Mouse (Mus musculus) telencephalon, adult 2 months (tissue): Measurements from ENCODE around the gene Nmnat2.

Experiments used
- DNase-seq: peaks from one replicate; pipeline ENCODE4 v3.0.0-alpha.2; 2011; ENCODE audit warnings: low read depth, low spot score

Gene Nmnat2

DNA sequence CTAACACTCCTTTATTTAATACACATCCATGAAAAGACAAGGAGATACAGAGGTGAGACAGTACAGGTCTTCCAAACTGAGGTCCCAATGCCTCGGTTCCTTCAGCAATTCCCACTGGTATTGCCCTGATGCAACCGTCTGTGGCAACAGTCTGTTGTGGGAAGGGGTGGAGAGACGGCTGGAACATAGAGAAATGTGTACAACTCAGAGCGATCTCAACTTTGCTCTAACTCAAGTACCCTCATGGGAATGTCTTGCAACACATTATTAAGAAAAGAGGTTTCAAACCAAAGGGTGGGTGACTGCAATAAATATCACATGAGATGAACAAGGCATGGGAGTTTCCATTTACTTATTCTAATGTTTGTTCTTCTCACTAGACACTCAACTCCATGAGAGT is 168.0 kb downstream of the Nmnat2 start:
- no peak for DNase-seq

DNA sequence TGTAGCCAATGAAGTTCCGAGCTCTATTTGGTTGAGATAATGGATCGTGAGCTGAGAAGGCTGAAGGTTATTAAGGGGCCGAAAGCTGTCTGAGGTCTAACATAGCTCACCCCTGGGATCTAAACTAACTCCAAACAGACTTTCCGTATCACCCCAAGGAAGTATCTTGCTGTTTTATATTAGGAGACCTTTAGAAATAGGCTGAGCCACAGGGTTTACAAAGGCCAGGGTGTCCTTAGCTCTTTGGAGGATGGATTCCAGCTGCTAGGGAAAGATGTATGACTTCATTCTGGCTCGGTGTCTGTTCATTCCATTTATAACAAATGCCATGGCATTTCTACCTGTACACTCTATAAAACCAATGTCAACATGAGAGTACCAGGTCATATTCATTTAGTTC is 169.7 kb downstream of the Nmnat2 start:
- no peak for DNase-seq

DNA sequence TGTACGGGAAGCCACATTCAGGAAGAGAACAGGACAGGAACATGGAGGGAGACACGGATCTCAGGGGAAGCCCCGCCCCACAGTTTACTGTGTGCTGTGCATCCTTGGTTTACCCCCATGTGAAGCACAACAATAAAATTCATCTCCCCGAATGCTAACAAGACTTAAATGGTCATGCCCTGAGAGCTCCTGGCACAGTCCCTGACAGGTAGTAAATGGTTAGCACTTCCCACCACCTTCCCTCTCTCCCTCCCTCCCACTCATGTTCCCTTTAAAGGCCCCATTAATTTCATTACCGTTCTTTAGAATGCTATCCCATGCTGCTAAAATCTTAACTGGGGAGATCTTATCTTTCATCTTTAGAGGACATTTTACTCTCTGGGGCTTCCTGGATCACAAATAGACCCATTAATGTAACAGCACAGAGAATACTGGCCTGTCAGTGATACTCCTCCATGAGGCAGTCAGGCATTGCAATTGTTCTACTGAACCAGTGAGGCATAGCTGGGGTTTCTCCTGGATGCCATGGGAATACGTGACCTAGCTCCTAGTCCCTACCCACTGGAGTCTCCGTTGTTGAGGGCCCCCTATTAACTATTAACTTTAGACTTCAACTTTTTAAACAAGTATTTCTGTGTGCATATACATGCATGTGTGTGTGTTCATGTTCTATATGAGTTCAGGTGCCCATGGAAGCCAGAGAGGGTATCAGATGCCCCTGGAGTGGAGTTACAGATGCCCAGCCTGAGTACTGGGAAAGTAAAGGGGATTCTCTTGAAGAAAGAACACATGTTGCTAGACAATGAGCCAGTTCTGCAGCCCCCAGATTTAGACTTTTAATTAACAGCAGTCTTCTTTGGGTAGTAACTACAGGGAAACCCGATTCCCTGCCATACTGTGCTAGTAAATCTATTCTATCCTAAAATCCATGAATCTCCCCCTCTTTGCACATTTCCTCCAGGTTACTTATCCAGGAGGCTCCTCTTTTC is 170.8 kb downstream of the Nmnat2 start:
- no peak for DNase-seq

DNA sequence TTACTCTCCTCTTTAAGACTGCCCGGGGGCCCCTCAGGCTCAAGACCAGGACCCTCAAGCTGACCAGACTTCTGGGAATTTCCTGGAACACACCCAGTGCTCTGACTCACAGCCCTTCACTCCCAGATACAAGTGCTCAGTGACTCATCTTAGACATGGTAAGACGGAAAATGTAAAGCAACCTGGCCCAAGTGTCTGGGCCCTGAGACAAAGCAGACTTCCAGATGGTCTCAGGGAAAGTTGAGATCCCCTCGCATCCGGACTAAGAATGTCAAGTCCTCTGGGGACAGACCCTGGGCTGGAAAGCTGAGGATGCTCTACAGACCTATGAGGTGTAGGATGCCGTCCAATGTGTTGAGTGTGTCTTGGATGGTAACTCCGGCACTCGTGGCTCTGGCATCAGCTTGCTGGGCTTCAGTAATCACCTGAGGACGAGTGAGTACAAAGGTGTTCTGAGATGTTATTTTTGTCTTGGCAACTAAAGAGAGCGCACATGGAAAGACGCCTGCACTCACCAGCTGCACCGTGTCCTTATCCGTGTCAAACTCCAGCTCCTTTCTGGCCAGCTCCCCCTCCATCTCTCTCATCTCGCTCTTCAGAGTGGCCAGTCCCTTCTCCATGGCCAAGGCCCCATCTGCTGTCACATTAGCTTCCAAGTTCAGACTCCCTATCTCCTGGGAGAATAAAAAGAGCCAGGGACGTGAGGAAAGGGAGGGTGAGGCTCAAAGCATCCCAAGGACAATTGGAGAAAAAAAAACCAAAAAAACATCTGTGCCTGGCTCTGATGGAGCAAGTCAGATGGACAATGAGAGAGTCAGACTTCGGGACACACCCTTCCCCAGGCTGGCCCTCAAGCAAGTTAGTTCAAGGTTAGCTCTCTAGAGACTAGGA is 171.9 kb downstream of the Nmnat2 start:
- DNase-seq = no peak

DNA sequence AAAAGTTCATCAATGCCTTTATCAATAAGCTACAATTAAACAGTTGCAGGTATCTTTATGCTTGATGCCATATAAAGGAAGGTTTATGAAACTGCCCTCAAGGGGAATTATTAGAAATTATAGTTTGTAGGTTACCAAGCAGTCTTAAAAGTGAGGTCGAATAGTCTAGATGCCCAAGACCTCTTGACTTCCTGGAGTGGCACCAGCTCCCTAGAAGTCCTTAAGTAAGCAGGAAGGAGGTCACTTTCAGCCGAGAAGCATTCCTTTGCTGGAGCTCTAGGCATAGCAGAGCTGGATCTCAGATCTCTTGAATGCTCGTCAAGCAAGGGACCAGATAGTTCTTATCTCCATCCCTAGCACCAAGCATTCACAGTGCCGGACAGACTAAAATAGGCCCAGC is 172.8 kb downstream of the Nmnat2 start:
- no peak for DNase-seq

DNA sequence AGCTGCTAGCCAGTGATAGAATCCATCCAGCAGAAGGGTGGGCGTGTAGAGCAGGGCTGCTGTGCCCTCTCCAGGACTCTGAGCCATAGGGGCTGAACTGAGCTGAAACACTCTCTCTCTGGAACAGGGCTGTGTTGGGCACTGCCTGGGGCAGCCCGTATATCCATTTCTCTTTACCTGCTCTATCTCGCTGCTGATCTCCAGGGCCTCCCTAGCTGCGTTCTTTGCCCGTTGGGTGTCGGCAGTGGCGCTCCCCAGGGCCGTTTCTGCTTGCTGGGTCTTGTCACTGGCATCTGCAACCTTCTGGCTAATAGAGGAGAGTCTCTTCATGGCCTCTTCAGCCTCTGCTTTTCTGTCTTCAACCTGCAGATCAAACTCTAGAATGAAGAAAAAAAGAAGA is 174.0 kb downstream of the Nmnat2 start:
- no peak for DNase-seq

DNA sequence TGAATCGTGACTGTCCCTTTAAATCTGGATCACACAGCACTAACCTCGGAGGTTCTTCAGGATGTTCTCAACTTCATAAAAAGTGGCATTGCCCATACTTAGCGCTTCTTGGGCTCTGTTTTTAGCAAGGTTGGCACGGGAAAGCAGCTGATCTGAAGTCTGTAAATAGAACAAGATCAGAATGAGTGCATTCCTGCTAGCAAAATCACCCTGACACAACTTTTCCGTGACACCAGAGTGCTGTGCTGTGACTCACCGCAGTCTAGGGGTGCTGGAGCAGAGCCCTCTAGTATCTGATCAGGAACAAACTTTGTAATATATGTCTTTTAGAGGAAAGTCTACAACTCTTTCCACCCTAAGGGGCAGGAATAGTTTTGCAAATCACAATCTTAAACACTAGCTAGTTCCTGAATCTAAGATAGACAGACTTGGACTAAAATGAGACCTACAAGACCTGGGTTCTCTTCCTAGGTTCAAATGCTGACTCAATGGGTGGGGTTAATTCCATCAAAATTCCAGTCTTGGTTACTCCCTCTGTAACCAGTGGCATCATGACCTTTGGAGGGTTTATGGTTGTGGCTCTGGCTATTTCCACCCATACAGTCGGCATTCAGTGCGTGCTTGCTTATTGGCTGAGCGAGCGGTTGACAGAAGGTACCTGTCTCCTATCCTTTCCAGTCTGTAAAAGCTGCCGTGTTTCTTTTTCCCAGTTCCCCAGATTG is 175.4 kb downstream of the Nmnat2 start:
- DNase-seq = peak; percentile 44

DNA sequence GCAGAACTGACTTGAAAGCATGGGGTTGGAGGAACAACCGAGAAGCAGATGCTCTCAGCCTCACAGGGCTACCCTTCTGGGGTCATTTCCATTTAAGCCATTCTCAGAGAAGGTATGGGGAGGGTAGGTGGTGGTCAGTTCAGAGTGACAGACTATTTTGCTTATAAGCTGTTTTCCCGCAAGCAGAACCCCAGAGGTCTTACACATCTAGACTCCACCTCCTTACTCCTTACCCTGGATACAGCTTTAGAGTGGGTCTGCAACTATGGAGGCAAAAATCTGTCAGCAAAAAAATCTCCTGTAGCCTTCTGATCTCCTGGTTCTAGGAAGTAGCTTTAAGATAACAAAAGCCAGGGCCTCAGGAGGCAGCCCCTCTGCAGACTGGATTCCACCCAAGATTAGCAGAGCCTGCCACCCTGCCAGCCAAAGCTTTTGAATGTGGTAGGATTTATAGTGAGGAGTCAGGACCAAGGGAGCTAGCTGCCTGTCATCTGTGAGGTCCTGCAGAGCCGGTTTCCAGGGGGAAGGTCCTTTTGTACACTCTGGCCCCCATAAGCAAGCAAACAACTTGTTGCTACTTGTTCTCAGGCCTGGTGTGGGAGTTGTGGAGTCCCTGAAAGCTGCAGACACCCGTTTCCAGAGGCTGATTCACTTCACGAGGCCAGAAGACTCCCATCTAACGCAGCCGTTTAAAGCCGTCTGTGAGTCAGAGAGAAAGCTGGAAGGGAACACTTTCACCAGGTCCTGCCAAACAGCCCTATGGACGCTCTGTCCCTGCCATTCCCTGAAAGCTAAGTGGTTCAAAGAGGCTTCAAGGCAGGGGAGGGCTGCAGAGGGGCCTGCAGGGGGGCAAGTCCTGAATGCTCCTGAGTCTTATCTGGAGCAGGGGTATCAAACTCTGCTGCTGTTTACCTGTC is 179.3 kb downstream of the Nmnat2 start:
- peak; percentile 12 for DNase-seq

DNA sequence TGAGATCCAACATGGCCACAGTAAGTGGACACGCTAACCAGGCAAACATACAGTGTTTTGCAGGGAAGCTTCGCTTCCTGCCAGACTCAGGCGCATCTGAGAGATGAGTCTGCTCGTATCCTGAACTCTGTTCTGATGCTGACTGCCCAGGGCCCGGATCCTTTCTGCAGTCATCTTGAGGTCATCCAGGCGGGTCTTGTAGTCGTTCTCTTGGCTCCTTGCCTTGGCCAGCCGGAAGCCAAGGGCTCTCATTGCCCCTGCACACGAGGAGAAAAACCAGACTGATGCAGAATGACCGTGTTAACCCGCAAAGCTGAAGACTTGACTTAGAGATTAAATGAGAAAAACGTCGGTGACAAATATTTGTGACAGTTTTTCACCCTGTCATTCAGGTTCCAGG is 181.9 kb downstream of the Nmnat2 start:
- DNase-seq = no peak

DNA sequence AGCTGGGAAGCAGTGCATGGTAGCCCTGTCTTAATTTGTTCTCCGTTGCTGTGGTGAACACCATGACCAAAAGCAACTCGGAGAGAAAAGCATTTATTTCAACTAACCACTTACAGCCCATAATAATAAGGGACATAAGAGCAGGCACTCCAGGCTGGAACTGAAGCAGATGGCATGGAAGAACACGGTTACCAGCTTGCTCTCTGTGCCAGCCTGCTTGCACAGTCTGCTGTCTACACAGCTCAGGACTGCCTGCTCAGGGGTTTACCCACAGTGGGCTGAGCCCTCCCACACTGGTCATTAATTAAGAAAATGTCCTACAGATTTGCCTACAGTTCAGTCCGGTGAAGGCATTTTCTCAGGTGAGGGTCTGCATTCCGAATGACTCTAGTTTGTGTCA is 183.7 kb downstream of the Nmnat2 start:
- peak; percentile 11 for DNase-seq

DNA sequence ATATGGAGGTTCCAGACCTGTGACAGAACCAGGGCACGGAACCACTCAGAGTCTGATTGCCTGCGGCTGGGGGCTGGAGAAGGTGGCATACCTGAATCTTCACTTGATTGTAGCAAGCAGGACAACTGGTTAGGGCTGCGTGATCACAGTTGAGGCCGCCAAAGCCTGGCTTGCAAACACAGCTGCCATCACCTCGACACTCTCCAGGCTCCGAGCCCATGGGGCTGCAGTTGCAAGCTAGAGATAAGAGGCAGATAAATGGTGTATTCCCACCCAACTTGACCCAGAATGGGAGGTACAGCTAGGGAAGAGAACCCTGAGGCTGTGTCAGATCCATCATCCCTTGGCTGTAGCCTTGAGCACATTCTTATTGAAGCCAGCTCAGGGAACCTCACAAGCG is 184.8 kb downstream of the Nmnat2 start:
- DNase-seq = no peak

DNA sequence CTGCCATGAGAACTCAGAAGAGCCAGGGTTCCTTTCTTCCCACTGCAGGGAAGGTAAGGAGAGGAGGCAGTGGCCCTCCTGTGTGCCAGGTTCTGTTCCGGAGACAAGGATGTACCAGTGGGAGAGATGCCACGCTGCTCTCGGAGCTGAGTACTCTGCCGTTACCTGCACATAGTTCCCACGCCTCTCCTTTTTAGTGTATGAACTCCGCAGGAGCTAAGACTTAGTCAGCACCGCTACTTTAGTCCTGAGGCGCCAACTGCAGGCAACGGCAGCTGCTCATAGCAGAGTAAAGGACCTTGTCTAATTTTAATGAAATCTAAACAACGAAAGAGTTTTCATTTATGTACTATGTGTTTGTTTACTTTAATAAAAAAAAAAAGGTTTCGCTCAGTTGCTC is 185.5 kb downstream of the Nmnat2 start:
- DNase-seq = no peak

DNA sequence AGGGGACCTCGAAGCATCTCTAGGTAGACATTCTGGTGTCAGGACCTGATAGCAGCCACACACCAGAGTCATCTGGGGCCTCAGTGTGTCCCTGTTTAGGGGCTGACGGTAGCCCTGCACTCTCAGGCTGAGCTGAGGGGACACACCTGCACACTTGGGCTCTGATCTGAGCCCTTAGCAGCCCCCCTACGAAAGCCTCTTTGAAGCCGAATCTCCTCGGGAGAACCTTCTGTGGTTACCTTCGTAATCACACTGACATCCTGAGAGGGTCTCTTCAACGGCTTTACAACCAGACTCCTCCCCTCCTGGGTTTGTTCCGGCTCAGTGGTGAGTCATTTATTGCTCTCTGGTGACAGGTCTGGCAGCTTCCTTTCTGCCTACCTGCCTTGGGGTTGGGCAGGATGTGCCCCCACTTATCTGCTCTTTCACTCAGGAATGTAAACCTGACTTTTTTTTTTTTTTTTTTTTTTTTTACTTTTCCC is 186.0 kb downstream of the Nmnat2 start:
- DNase-seq = no peak

DNA sequence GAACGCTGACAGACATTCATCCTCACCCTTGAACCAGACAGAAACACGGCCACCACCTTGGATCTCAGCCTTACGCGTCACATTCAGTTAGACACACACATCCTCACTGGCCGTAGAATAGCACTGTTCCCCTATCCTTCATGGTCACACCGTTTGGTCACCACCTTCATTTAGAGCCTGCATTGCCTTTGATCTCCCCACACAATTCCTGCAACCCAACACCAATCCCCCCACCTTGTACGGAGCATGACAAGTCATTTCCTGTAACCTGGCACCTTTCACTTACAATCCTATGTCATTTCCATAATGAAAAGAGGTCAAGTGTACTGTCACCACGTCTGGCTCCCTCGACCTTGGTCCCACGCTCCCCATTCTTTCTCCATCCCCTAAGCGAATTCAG is 189.2 kb downstream of the Nmnat2 start:
- DNase-seq = no peak

DNA sequence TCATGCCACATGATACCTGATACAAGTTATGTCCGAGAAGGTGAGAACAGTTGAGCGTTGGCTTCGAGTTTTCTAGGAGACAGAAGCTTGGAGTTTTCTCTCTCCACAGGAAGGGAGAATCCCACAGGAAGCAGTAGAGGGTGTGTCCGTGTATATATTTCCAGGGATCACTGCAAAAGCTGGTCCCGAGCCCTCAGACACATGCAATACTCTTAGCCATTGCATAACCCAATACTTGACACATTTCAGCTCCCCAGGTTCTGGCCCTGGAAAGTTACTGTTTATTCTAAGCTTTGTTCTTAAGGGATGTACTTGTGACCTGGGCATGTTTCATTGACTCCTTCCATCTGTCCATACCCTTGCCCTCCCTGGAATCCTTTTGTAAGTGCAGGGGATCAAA is 191.0 kb downstream of the Nmnat2 start:
- DNase-seq = no peak

DNA sequence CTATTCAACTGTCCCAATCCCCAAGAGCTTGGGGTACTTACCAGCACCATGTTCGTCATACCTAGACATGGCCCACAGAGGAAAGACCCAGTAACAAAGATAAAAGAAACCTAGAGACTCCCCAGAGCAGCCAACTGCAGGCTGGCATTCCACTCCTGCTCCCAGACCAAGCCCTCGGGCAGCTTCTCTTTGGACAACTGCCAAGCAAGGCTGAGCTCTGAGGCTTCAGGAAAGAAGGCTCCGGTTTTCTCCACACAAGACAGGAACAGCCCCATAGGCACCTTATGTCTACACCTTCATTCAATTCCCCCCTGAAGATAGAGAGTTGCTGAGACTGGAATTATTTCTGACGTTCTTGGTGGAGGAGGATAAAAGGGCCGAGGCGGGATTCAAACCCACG is 197.8 kb downstream of the Nmnat2 start:
- DNase-seq = no peak

DNA sequence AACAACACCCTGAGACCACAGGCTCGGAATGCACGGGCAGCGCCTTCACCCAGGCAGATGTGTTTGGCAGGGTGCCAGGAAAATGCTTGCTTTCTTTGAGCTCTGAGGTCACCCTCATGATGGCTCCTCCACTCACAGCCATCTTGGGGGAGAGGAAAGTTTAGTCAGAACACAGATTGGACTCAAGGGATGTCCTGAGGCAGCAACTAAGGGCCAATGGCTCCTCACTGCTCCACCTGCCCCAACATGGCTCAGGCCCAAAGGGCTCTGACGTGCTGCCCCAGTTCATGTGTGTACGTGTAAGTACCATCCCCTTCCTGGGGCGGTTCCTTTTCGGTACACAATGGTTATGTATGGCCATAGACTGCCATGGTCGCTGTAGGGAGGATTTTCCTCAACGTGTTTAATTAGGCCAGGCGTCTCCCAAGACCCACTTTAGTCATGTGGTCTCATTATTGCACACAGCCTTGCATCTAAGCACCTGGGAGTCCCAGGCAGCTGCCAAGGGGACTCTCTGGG is 198.9 kb downstream of the Nmnat2 start:
- no peak for DNase-seq

DNA sequence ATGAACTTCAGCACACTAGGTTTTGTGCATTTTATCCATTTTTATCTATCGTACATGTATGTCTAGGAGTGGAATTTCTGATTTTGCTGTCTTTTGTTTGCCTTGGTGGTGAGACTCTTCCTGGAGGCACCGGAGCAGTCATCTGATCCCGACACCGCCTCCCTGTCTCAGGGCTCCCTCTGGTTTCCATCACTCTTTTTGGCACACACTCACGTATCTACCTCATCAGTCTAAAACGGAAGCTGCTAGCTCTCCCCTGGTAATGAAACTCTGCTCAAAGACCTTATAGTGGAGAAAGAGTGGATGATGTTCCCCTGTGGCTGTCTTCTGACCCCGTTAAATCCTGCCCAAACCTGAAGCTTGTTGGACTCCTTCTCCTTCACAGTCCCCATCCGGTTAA is 200.6 kb downstream of the Nmnat2 start:
- DNase-seq = no peak

DNA sequence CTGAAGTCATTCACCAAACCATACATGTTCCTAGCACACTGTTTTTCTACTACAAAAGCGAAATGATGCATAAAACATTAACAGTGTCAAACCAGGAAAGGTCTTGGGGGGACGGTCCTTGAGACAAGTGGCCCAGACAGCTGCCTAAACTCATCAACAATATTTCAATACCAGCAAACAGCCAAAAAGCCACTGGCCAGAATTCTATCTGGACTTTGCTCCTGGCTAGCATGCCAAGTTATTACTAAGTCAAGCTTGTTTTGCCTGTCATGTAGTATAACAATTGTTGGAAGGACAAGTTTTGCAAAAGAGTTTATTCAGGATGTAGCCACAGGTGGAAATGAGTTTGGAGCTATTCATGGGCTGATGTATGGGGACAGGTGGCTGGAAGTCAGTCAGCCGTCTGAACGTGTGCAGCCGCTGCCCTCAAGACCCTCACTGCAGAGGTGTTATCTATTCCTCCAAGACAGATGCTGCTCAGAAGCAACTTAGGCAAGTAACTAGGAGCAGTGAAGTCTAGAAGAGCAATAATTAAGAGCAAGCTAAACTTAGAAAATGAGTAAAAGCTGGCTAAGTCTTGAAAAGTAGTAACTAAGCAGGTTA is 202.3 kb downstream of the Nmnat2 start:
- no peak for DNase-seq

DNA sequence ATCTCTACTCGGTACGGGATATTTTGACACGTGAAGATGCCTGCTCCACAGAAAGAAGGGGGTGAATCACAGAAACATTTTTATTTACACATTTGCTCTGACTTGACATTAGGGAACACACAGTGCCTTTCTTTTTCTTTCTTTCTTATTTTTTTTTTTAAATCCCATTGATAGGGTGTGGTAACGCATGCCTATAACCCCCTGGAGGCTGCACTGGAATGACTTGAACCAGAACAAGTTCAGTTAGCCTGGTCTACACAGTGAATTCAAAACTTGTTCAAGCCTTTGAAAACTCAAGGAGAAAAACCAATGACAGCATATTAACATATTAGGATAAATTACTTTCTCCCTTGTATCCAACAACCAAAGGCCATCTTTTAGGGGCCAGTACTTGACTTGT is 204.3 kb downstream of the Nmnat2 start:
- no peak for DNase-seq
